Mouse (Mus musculus) kidney, embryonic 14.5 days (tissue): ENCODE measurements around the gene Padi1. TPM values are rescaled to one million over a fixed set of nuclear protein-coding genes. Genes with fewer than 3 reads are reported as not detected.

Experiments used
- polyA plus RNA-seq: library from polyadenylated mRNA; unstranded; fragments of >200 nt; fragmentation: Nextera tagmentation; extraction: Ambion mirVana; gene quantifications from 2 replicates; pipeline ENCODE4 v1.2.1, GENCODE M21; 2014

The Padi1 gene
- polyA plus RNA-seq, 1 experiment from 2014 or later = 0.09 TPM

Other genes with a start within 250 kb of the Padi1 start
- gene Arhgef10l, start 179.8 kb downstream of the Padi1 start, polyA plus RNA-seq = 11.8 and 18.2 TPM in 2 replicates
- 35.3 and 45.2 TPM in 2 replicates for gene Rcc2, start 145.2 kb downstream of the Padi1 start, polyA plus RNA-seq
- not detected in 2 replicates for gene Padi6, start 103.1 kb downstream of the Padi1 start, polyA plus RNA-seq
- gene Padi4, start 71.5 kb downstream of the Padi1 start, polyA plus RNA-seq = 1.1 and 1.3 TPM in 2 replicates
- 0.08 and 0.21 TPM in 2 replicates for gene Padi3, start 35.1 kb downstream of the Padi1 start, polyA plus RNA-seq
- gene Padi2, start 60.6 kb upstream of the Padi1 start, polyA plus RNA-seq = 13.9 and 22.6 TPM in 2 replicates
- gene Sdhb, start 115.4 kb upstream of the Padi1 start, polyA plus RNA-seq = 442 and 499 TPM in 2 replicates
- 26.5 and 39.5 TPM in 2 replicates for gene Atp13a2, start 141.1 kb upstream of the Padi1 start, polyA plus RNA-seq
- gene Mfap2, start 164.6 kb upstream of the Padi1 start, polyA plus RNA-seq = 412 and 476 TPM in 2 replicates
- 10.3 and 13.2 TPM in 2 replicates for gene Crocc, start 214.8 kb upstream of the Padi1 start, polyA plus RNA-seq
- gene Necap2, start 232.6 kb upstream of the Padi1 start, polyA plus RNA-seq = 64.4 and 79.8 TPM in 2 replicates
- 0.27 and 0.95 TPM in 2 replicates for gene Spata21, start 242.6 kb upstream of the Padi1 start, polyA plus RNA-seq